In genomic region chr2:30393370-30393656, GRCm38 (mm10) we compare ENCODE assay signal across 8 mouse cellular contexts. TPM values are rescaled to one million over a fixed set of nuclear protein-coding genes. Genes with fewer than 3 reads are reported as not detected.
DNase-seq lines count a peak whose midpoint lies in the region; ATAC-seq and TF ChIP-seq lines count a peak whose summit lies in the region.

No protein-coding gene starts in this region.

- H3K9me3 ChIP-seq in liver, embryonic 13.5 days (replicated peaks), result no peaks in the 10 kb centered on the region

- H3K27me3 ChIP-seq in testis, adult 2 months (ENCODE audit: control insufficient read depth, insufficient read depth, low read length), result no peaks in the 10 kb centered on the region
- H3K27me3 ChIP-seq in liver, embryonic 13.5 days, result no peaks in the 10 kb centered on the region

- intact Hi-C loops in gastrocnemius, adult 2 months (cut with DNase I), result no loop called here
- intact Hi-C loops in left cerebral cortex, postnatal 14 days (cut with DNase I), result no loop called here

- DNase-seq in gastrocnemius, adult 2 months, result no peak
- DNase-seq in gastrocnemius, adult 18-20 months (ENCODE audit: low spot score), result no peak
- no peak for DNase-seq in testis, postnatal 10 days (ENCODE audit: low spot score)
- no peak for DNase-seq in liver, embryonic 13.5 days
- no peak for DNase-seq in urinary bladder, postnatal 36 days (ENCODE audit: low spot score in 2 of 2)
- no peak for DNase-seq in left cerebral cortex, postnatal 14 days (ENCODE audit: low spot score in 2 of 2)

- peaks cover 15% of the 10 kb centered on the region for H3K4me1 ChIP-seq in testis, adult 2 months (ENCODE audit: control insufficient read depth, insufficient read depth, low read length)
- H3K4me1 ChIP-seq in liver, embryonic 13.5 days (replicated peaks), result peaks cover 38% of the 10 kb centered on the region

- TF ChIP-seq CTCF in gastrocnemius, adult 2 months (IDR thresholded peaks at IDR 0.05), result no peak
- no peak for TF ChIP-seq CTCF in testis, adult 2 months (IDR thresholded peaks at IDR 0.05; ENCODE audit: control insufficient read depth, insufficient read depth, insufficient replicate concordance, low read depth, low read length)

- peak overlapping the region; percentile 78 for H3K9ac ChIP-seq in liver, embryonic 13.5 days

- peak overlapping the region; percentile 83 for H3K4me3 ChIP-seq in gastrocnemius, adult 2 months
- H3K4me3 ChIP-seq in testis, adult 2 months (ENCODE audit: control insufficient read depth, low read depth, low read length), result peak overlapping the region; percentile 95
- peak overlapping the region; percentile 69 for H3K4me3 ChIP-seq in liver, embryonic 13.5 days (replicated peaks)

- no peak for ATAC-seq in liver, embryonic 13.5 days (ENCODE audit: low read depth)
- ATAC-seq in granulocyte monocyte progenitor cell, adult 5-6 weeks (replicated peaks; ENCODE audit: poor library complexity, severe bottlenecking), result no peak

- H3K27ac ChIP-seq in gastrocnemius, adult 2 months, result peak overlapping the region; percentile 93
- H3K27ac ChIP-seq in testis, adult 2 months (ENCODE audit: control insufficient read depth, insufficient read depth, low read depth, low read length), result no peak overlapping the region; the same call in 1 of the 2 replicates
- H3K27ac ChIP-seq in liver, embryonic 13.5 days, result peak overlapping the region; percentile 83

- no peaks in the 10 kb centered on the region for H3K36me3 ChIP-seq in testis, adult 2 months (ENCODE audit: control insufficient read depth, insufficient read depth, low read length)
- H3K36me3 ChIP-seq in liver, embryonic 13.5 days, result peaks cover 39% of the 10 kb centered on the region

- no peak for TF ChIP-seq POLR2A in testis, adult 2 months (IDR thresholded peaks at IDR 0.05; ENCODE audit: control insufficient read depth, low read depth, low read length)

- 36% methylated on average over 1 of the region's 1 CpGs for whole genome bisulfite sequencing in liver, embryonic 13.5 days (ENCODE audit: insufficient replicate concordance)

- peak overlapping the region; percentile 79 for H3K4me2 ChIP-seq in liver, embryonic 13.5 days

RNA-seq across cellular contexts. Expression of gene Dolpp1, which starts 1.3 kb away (rescaled TPM):
- 1 to 10 TPM; 5.3 to 6.1 TPM for total RNA-seq in gastrocnemius, adult 2 months (2021)
- 1 to 10 TPM; 4.9 to 6.9 TPM for total RNA-seq in gastrocnemius, adult 18-20 months (2021)
- polyA plus RNA-seq in testis, adult 2 months (2012; rRNA removed), result 27.3 and 32.6 TPM in 2 replicates
- 20.3 and 21.3 TPM in 2 replicates for polyA plus RNA-seq in liver, embryonic 13.5 days (2015; fragmentation: Nextera tagmentation; extraction: Ambion mirVana)
- total RNA-seq in left cerebral cortex, postnatal 14 days (2021), result 10 to 100 TPM; 23.9 to 30.9 TPM
- 13.4 and 17.5 TPM in 2 replicates for total RNA-seq in granulocyte monocyte progenitor cell, adult 5-6 weeks (2014; fragmentation: Nextera tagmentation)
- total RNA-seq in granulocyte monocyte progenitor cell, adult 5-6 weeks (2017), result 19.1 and 29.6 TPM in 2 replicates

RNA-seq across cellular contexts. Expression of gene Crat, which starts 22.3 kb away (rescaled TPM):
- total RNA-seq in gastrocnemius, adult 2 months (2021), result 100 to 1,000 TPM; 362 to 422 TPM
- total RNA-seq in gastrocnemius, adult 18-20 months (2021), result 100 to 1,000 TPM; 378 to 382 TPM
- 591 and 623 TPM in 2 replicates for polyA plus RNA-seq in testis, adult 2 months (2012; rRNA removed)
- 20.5 and 23.9 TPM in 2 replicates for polyA plus RNA-seq in liver, embryonic 13.5 days (2015; fragmentation: Nextera tagmentation; extraction: Ambion mirVana)
- total RNA-seq in left cerebral cortex, postnatal 14 days (2021), result 10 to 100 TPM; 45.5 to 47.1 TPM
- 18.1 and 35.3 TPM in 2 replicates for total RNA-seq in granulocyte monocyte progenitor cell, adult 5-6 weeks (2014; fragmentation: Nextera tagmentation)
- 7.1 and 14.7 TPM in 2 replicates for total RNA-seq in granulocyte monocyte progenitor cell, adult 5-6 weeks (2017)

RNA-seq across cellular contexts. Expression of gene Ptpa, which starts 22.5 kb away (rescaled TPM):
- total RNA-seq in gastrocnemius, adult 2 months (2021), result 10 to 100 TPM; 48.9 to 86.1 TPM
- total RNA-seq in gastrocnemius, adult 18-20 months (2021), result 10 to 100 TPM; 62.9 to 65.1 TPM
- 87.3 and 106 TPM in 2 replicates for polyA plus RNA-seq in testis, adult 2 months (2012; rRNA removed)
- polyA plus RNA-seq in liver, embryonic 13.5 days (2015; fragmentation: Nextera tagmentation; extraction: Ambion mirVana), result 142 and 147 TPM in 2 replicates
- 100 to 1,000 TPM; 143 to 147 TPM for total RNA-seq in left cerebral cortex, postnatal 14 days (2021)
- total RNA-seq in granulocyte monocyte progenitor cell, adult 5-6 weeks (2014; fragmentation: Nextera tagmentation), result 127 and 167 TPM in 2 replicates
- total RNA-seq in granulocyte monocyte progenitor cell, adult 5-6 weeks (2017), result 58.5 and 61.0 TPM in 2 replicates

RNA-seq across cellular contexts. Expression of gene Miga2, which starts 29.3 kb away (rescaled TPM):
- total RNA-seq in gastrocnemius, adult 2 months (2021), result 10 to 100 TPM; 15.5 to 39.0 TPM
- total RNA-seq in gastrocnemius, adult 18-20 months (2021), result 10 to 100 TPM; 24.8 to 31.0 TPM
- polyA plus RNA-seq in testis, adult 2 months (2012; rRNA removed), result 6.3 and 6.7 TPM in 2 replicates
- polyA plus RNA-seq in liver, embryonic 13.5 days (2015; fragmentation: Nextera tagmentation; extraction: Ambion mirVana), result 8.5 and 10.0 TPM in 2 replicates
- total RNA-seq in left cerebral cortex, postnatal 14 days (2021), result 100 to 1,000 TPM; 102 to 110 TPM
- total RNA-seq in granulocyte monocyte progenitor cell, adult 5-6 weeks (2014; fragmentation: Nextera tagmentation), result 6.8 and 13.5 TPM in 2 replicates
- 7.0 and 7.3 TPM in 2 replicates for total RNA-seq in granulocyte monocyte progenitor cell, adult 5-6 weeks (2017)

RNA-seq across cellular contexts. Expression of gene Sh3glb2, which starts 34.2 kb away (rescaled TPM):
- 10 to 100 TPM; 12.7 to 18.8 TPM for total RNA-seq in gastrocnemius, adult 2 months (2021)
- total RNA-seq in gastrocnemius, adult 18-20 months (2021), result 10 to 100 TPM; 15.7 to 17.5 TPM
- 21.8 and 25.3 TPM in 2 replicates for polyA plus RNA-seq in testis, adult 2 months (2012; rRNA removed)
- 20.9 and 21.3 TPM in 2 replicates for polyA plus RNA-seq in liver, embryonic 13.5 days (2015; fragmentation: Nextera tagmentation; extraction: Ambion mirVana)
- 100 to 1,000 TPM; 276 to 278 TPM for total RNA-seq in left cerebral cortex, postnatal 14 days (2021)
- 32.3 and 47.4 TPM in 2 replicates for total RNA-seq in granulocyte monocyte progenitor cell, adult 5-6 weeks (2014; fragmentation: Nextera tagmentation)
- 23.1 and 41.1 TPM in 2 replicates for total RNA-seq in granulocyte monocyte progenitor cell, adult 5-6 weeks (2017)

Comparison
In these comparisons a context has a peak if more than half of its experiments do, and no peak if none do; other contexts are left out.
1. RNA of gene Crat, which starts 22.3 kb away (total RNA-seq): 362 to 422 TPM in gastrocnemius, adult 2 months and 378 to 382 TPM in gastrocnemius, adult 18-20 months; 45.5 to 47.1 TPM in left cerebral cortex, postnatal 14 days and 7.1 to 35.3 TPM in granulocyte monocyte progenitor cell, adult 5-6 weeks; every median in the first group is over 4 times any median in the second.
2. Peak in every context shown above with its lines, with median percentiles within 50 percentile points of each other: H3K4me3 ChIP-seq.